Mouse (Mus musculus) hindbrain, embryonic 16.5 days (tissue): ENCODE data around the gene 4931414P19Rik. TPM values are rescaled to one million over a fixed set of nuclear protein-coding genes. Genes with fewer than 3 reads are reported as not detected.
A peak's percentile ranks its signal among the peaks of the same experiment; 100 is the strongest.

Experiments used
- ATAC-seq: fragments of 200-750 bp; cut with Nextera tagmentation; 2 replicates; pipeline ENCODE4 v1.8.0; 2017; ENCODE audit warnings: moderate TSS enrichment, moderate library complexity
- H3K27ac ChIP-seq: fragments of 300-500 bp; sonication (generic); 2 replicates; pipeline ENCODE4 v1.5.1; 2014; ENCODE audit warnings: low read depth, mild to moderate bottlenecking, control low read depth, low read length, moderate library complexity
- H3K27me3 ChIP-seq: fragments of 300-500 bp; sonication (generic); replicated peaks from 2 replicates; pipeline ENCODE4 v1.6.1; 2014; ENCODE audit warnings: low read length; ENCODE audit not compliant: control insufficient read depth, insufficient read depth
- H3K36me3 ChIP-seq: fragments of 300-500 bp; sonication (generic); 2 replicates; pipeline ENCODE4 v1.6.1; 2014; ENCODE audit warnings: mild to moderate bottlenecking, low read length, moderate library complexity, mixed read lengths; ENCODE audit not compliant: control insufficient read depth, insufficient read depth
- H3K4me1 ChIP-seq: fragments of 300-500 bp; sonication (generic); 2 replicates; pipeline ENCODE4 v1.6.1; 2014; ENCODE audit warnings: low read depth, low read length; ENCODE audit not compliant: control insufficient read depth, insufficient read depth
- H3K4me2 ChIP-seq: fragments of 300-500 bp; sonication (generic); 2 replicates; pipeline ENCODE4 v1.6.1; 2014; ENCODE audit warnings: mild to moderate bottlenecking, low read length, control low read depth, moderate library complexity
- H3K4me3 ChIP-seq: fragments of 300-500 bp; sonication (generic); 2 replicates; pipeline ENCODE4 v1.5.1; 2014; ENCODE audit warnings: mild to moderate bottlenecking, low read length, control low read depth, moderate library complexity
- H3K9ac ChIP-seq: fragments of 300-500 bp; sonication (generic); 2 replicates; pipeline ENCODE4 v1.6.1; 2014; ENCODE audit warnings: low read depth, mild to moderate bottlenecking, control low read depth, low read length, moderate library complexity
- H3K9me3 ChIP-seq: fragments of 300-500 bp; sonication (generic); 2 replicates; pipeline ENCODE4 v1.6.1; 2014; ENCODE audit warnings: mild to moderate bottlenecking, low read length, moderate library complexity; ENCODE audit not compliant: control insufficient read depth
- WGBS: fragments of 180-500 bp; shearing (Covaris S2); extraction: QIAGEN DNeasy Blood & Tissue Kit; methylation state at CpG from one replicate; pipeline ENCODE4 v1.1.7; 2014; 5-methylcytosine and 5-hydroxymethylcytosine counted together
- polyA plus RNA-seq: library from polyadenylated mRNA; unstranded; fragments of >200 nt; fragmentation: Nextera tagmentation; extraction: Ambion mirVana; gene quantifications from 2 replicates; pipeline ENCODE4 v1.2.1, GENCODE M21; 2015

4931414P19Rik gene
- polyA plus RNA-seq, 1 experiment from 2014 or later, result 5.5 TPM

GRCm38 (mm10) chr14:54572122-54572521, 33.7 kb downstream of the 4931414P19Rik start:
- Histone ChIP-seq H3K4me3 (no peak overlapping the region), H3K9ac (0 out of 2 replicates have a peak overlapping the region, but pooled peaks have one; percentile 4), H3K27ac (no peak overlapping the region), H3K27me3 (peaks cover 16% of the 10 kb centered on the region), H3K4me1 (peaks cover 21% of the 10 kb centered on the region), H3K36me3 (no peaks in the 10 kb centered on the region), H3K4me2 (no peak overlapping the region), H3K9me3 (no peaks in the 10 kb centered on the region)
- ATAC-seq, result no peak
- 48% methylated on average over 4 of the region's 4 CpGs for WGBS

- Histone ChIP-seq H3K4me2 (no peak overlapping the region), H3K9me3 (no peaks in the 10 kb centered on the region), H3K27ac (no peak overlapping the region), H3K27me3 (peaks cover 8% of the 10 kb centered on the region), H3K4me3 (no peak overlapping the region), H3K4me1 (peaks cover 6% of the 10 kb centered on the region; the same call in 1 of the 2 replicates), H3K36me3 (no peaks in the 10 kb centered on the region), H3K9ac (0 out of 2 replicates have a peak overlapping the region, but pooled peaks have one; percentile 19)
- 63% methylated on average over 17 of the region's 17 CpGs for WGBS
- ATAC-seq, result peak; percentile 6; the same call in 1 of the 2 replicates
These were observed 36.1 kb downstream of the 4931414P19Rik start for GRCm38 (mm10) chr14:54569451-54570392.

- Histone ChIP-seq H3K27ac (no peak overlapping the region), H3K4me2 (no peak overlapping the region), H3K4me3 (no peak overlapping the region), H3K9me3 (no peaks in the 10 kb centered on the region), H3K9ac (no peak overlapping the region), H3K27me3 (peaks cover 6% of the 10 kb centered on the region), H3K4me1 (peaks cover 6% of the 10 kb centered on the region; the same call in 1 of the 2 replicates), H3K36me3 (no peaks in the 10 kb centered on the region)
- WGBS, result 73% methylated on average over 15 of the region's 15 CpGs
- ATAC-seq, result peak; percentile 34
These were observed 36.9 kb downstream of the 4931414P19Rik start for GRCm38 (mm10) chr14:54568694-54569414.

GRCm38 (mm10) chr14:54560527-54561242, 45.1 kb downstream of the 4931414P19Rik start:
- no peak for ATAC-seq
- H3K4me1 ChIP-seq, result no peaks in the 10 kb centered on the region
- no peak overlapping the region for H3K4me3 ChIP-seq
- 85% methylated on average over 14 of the region's 14 CpGs for WGBS
- no peak overlapping the region for H3K4me2 ChIP-seq
- H3K36me3 ChIP-seq, result no peaks in the 10 kb centered on the region
- H3K27me3 ChIP-seq, result no peaks in the 10 kb centered on the region
- no peaks in the 10 kb centered on the region for H3K9me3 ChIP-seq
- H3K9ac ChIP-seq, result no peak overlapping the region
- H3K27ac ChIP-seq, result no peak overlapping the region

GRCm38 (mm10) chr14:54557330-54557729, 48.5 kb downstream of the 4931414P19Rik start:
- no peak overlapping the region for H3K9ac ChIP-seq
- no peak overlapping the region for H3K4me2 ChIP-seq
- H3K9me3 ChIP-seq, result no peaks in the 10 kb centered on the region; the same call in 1 of the 2 replicates
- H3K4me1 ChIP-seq, result peaks cover 4% of the 10 kb centered on the region; the same call in 1 of the 2 replicates
- ATAC-seq, result no peak
- no peak overlapping the region for H3K27ac ChIP-seq
- H3K36me3 ChIP-seq, result no peaks in the 10 kb centered on the region
- H3K4me3 ChIP-seq, result no peak overlapping the region
- WGBS, result 74% methylated on average over 8 of the region's 8 CpGs
- no peaks in the 10 kb centered on the region for H3K27me3 ChIP-seq

GRCm38 (mm10) chr14:54553975-54554769, 51.6 kb downstream of the 4931414P19Rik start, which contains the start of gene Haus4:
TSS of gene Haus4 (minus strand) at chr14:54554616.
- peaks cover 4% of the 10 kb centered on the region; the same call in 1 of the 2 replicates for H3K36me3 ChIP-seq
- peak within 1 kb of the TSS; percentile 75 for H3K4me3 ChIP-seq
- H3K9me3 ChIP-seq, result no peaks in the 10 kb centered on the region; the same call in 1 of the 2 replicates
- peak; percentile 96 for ATAC-seq
- H3K4me1 ChIP-seq, result peaks cover 4% of the 10 kb centered on the region; the same call in 1 of the 2 replicates
- WGBS, result under 1% methylated on average over 75 of the region's 76 CpGs
- H3K4me2 ChIP-seq, result peak within 1 kb of the TSS; percentile 96
- peak within 1 kb of the TSS; percentile 79 for H3K27ac ChIP-seq
- no peaks in the 10 kb centered on the region for H3K27me3 ChIP-seq
- peak within 1 kb of the TSS; percentile 78 for H3K9ac ChIP-seq

- Histone ChIP-seq H3K4me3 (peak overlapping the region; percentile 75), H3K4me2 (peak overlapping the region; percentile 96), H3K9me3 (no peaks in the 10 kb centered on the region; the same call in 1 of the 2 replicates), H3K36me3 (peaks cover 4% of the 10 kb centered on the region; the same call in 1 of the 2 replicates), H3K4me1 (peaks cover 4% of the 10 kb centered on the region; the same call in 1 of the 2 replicates), H3K27me3 (no peaks in the 10 kb centered on the region), H3K9ac (peak overlapping the region; percentile 78), H3K27ac (peak overlapping the region; percentile 79)
- WGBS, result 3% methylated on average over 21 of the region's 21 CpGs
- ATAC-seq, result 0 out of 2 replicates have a peak, but pooled peaks have one; percentile 10
These were observed 52.3 kb downstream of the 4931414P19Rik start for GRCm38 (mm10) chr14:54553454-54553974.

GRCm38 (mm10) chr14:54544703-54545102, 61.1 kb downstream of the 4931414P19Rik start:
- no peak overlapping the region for H3K4me3 ChIP-seq
- WGBS, result 96% methylated on average over 5 of the region's 5 CpGs
- H3K4me2 ChIP-seq, result no peak overlapping the region
- no peak for ATAC-seq
- H3K4me1 ChIP-seq, result no peaks in the 10 kb centered on the region
- H3K36me3 ChIP-seq, result peaks cover 13% of the 10 kb centered on the region
- H3K9ac ChIP-seq, result no peak overlapping the region
- no peaks in the 10 kb centered on the region for H3K27me3 ChIP-seq
- no peak overlapping the region for H3K27ac ChIP-seq
- H3K9me3 ChIP-seq, result no peaks in the 10 kb centered on the region
